Mouse (Mus musculus) liver, embryonic 11.5 days (tissue): ENCODE measurements around the gene Zfp160. TPM values are rescaled to one million over a fixed set of nuclear protein-coding genes. Genes with fewer than 3 reads are reported as not detected.
"Not testable (repeated sequence)": the region's sequence is repeated elsewhere in the genome, so short reads cannot be mapped to it uniquely, and the experiment has no call there.

Experiments
- ATAC-seq: fragments of 200-750 bp; cut with Nextera tagmentation; replicated peaks from 2 replicates; pipeline ENCODE4 v1.8.0; 2017; ENCODE audit warnings: moderate number of reproducible peaks, mild to moderate bottlenecking, moderate TSS enrichment, moderate library complexity; ENCODE audit not compliant: low FRiP score
- DNase-seq: peaks from one replicate; pipeline ENCODE4 v3.0.0-alpha.2; 2017; ENCODE audit warnings: low spot score
- H3K27ac ChIP-seq: fragments of 300-500 bp; sonication (generic); 2 replicates; pipeline ENCODE4 v1.5.1; 2014; ENCODE audit warnings: mild to moderate bottlenecking, low read depth, low read length, control low read depth
- H3K27me3 ChIP-seq: fragments of 300-500 bp; sonication (generic); replicated peaks from 2 replicates; pipeline ENCODE4 v1.6.1; 2014; ENCODE audit warnings: low read length, mixed read lengths; ENCODE audit not compliant: control insufficient read depth, insufficient read depth
- H3K36me3 ChIP-seq: fragments of 300-500 bp; sonication (generic); 2 replicates; pipeline ENCODE4 v1.6.1; 2014; ENCODE audit warnings: mild to moderate bottlenecking, low read length, moderate library complexity, mixed read lengths; ENCODE audit not compliant: control insufficient read depth, insufficient read depth
- H3K4me1 ChIP-seq: fragments of 300-500 bp; sonication (generic); replicated peaks from 2 replicates; pipeline ENCODE4 v1.6.1; 2014; ENCODE audit warnings: low read length, mixed read lengths; ENCODE audit not compliant: control insufficient read depth, insufficient read depth
- H3K4me2 ChIP-seq: fragments of 300-500 bp; sonication (generic); 2 replicates; pipeline ENCODE4 v1.6.1; 2014; ENCODE audit warnings: mild to moderate bottlenecking, control low read depth, moderate library complexity
- H3K4me3 ChIP-seq: fragments of 300-500 bp; sonication (generic); 2 replicates; pipeline ENCODE4 v1.5.1; 2014; ENCODE audit warnings: low read depth, low read length, control low read depth
- H3K9ac ChIP-seq: fragments of 300-500 bp; sonication (generic); 2 replicates; pipeline ENCODE4 v1.6.1; 2014; ENCODE audit warnings: low read depth, low read length, control low read depth
- H3K9me3 ChIP-seq: fragments of 300-500 bp; sonication (generic); 2 replicates; pipeline ENCODE4 v1.6.1; 2016; ENCODE audit warnings: low read length, inconsistent platforms, mixed read lengths; ENCODE audit not compliant: control insufficient read depth
- WGBS: fragments of 180-500 bp; shearing (Covaris S2); extraction: QIAGEN DNeasy Blood & Tissue Kit; methylation state at CpG from one replicate; pipeline ENCODE4 v1.1.7; 2014; 5-methylcytosine and 5-hydroxymethylcytosine counted together
- polyA plus RNA-seq: library from polyadenylated mRNA; unstranded; fragments of >200 nt; fragmentation: Nextera tagmentation; extraction: Ambion mirVana; gene quantifications from 2 replicates; pipeline ENCODE4 v1.2.1, GENCODE M21; 2014

Zfp160 gene
- polyA plus RNA-seq, 1 experiment from 2014 or later, result 9.7 TPM

GRCm38 (mm10) chr17:21048020-21048419, 39.3 kb downstream of the Zfp160 start:
- not testable (repeated sequence) for H3K9me3 ChIP-seq, H3K4me2 ChIP-seq, H3K36me3 ChIP-seq, H3K4me1 ChIP-seq, H3K27ac ChIP-seq, H3K27me3 ChIP-seq, H3K9ac ChIP-seq, H3K4me3 ChIP-seq, ATAC-seq
- WGBS, result 80% methylated on average over 9 of the region's 9 CpGs
- peak; percentile 22 for DNase-seq

DNA sequence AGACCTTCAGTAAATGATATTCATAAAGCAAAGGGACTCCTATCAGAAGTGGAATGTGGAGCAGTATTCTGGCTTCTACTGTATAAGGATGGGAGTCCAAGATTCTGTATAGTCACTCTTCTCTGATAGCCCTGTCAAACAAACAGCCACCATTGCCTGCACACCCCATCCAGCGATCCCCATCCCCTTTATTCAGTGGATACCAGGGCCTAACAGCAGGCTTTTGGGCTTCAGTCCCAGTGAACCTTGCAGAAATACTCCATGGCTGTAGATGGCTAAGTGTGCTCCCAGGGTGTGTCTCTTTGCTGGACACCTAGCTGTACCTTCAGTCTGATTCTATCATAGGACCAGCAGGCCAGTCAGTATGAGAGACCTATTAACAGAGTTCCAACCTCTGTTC, 42.2 kb downstream of the Zfp160 start:
- ATAC-seq (no peak), DNase-seq (no peak)
- Histone ChIP-seq H3K9ac (no peak overlapping the region), H3K27me3 (no peaks in the 10 kb centered on the region), H3K4me2 (no peak overlapping the region), H3K4me3 (no peak overlapping the region), H3K27ac (no peak overlapping the region), H3K4me1 (no peaks in the 10 kb centered on the region), H3K36me3 (no peaks in the 10 kb centered on the region), H3K9me3 (no peaks in the 10 kb centered on the region)
- 73% methylated on average over 1 of the region's 1 CpGs for WGBS

GRCm38 (mm10) chr17:21051341-21051740, 42.6 kb downstream of the Zfp160 start:
- H3K9ac ChIP-seq, result not testable (repeated sequence)

DNA sequence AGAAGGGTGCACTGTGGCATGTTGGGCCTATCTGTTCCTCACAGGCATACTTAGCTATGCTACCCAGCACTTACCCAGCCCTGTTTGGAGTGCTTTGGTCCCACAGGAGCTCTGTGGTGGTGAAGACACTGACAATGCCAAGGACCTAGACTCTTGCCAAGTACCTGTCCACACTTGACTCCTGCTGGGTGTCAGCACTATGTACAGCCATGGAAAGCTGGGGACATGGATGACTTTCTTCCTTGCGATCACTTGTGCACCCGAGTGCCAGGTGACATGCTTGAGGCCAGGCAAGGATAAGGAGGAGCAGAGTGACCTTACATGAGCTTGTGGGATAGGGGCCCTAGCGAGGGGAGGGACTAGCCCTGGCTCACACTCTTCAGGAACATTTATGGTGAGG, 43.2 kb downstream of the Zfp160 start:
- not testable (repeated sequence) for DNase-seq, H3K27me3 ChIP-seq, H3K4me3 ChIP-seq, H3K36me3 ChIP-seq, ATAC-seq, H3K4me2 ChIP-seq, H3K9me3 ChIP-seq, H3K9ac ChIP-seq, H3K27ac ChIP-seq, H3K4me1 ChIP-seq
- 77% methylated on average over 3 of the region's 3 CpGs for WGBS

More at GRCm38 (mm10) chr17:21051341-21051740, 42.6 kb downstream of the Zfp160 start:
- H3K36me3 ChIP-seq, H3K27ac ChIP-seq, ATAC-seq, H3K4me1 ChIP-seq, H3K9me3 ChIP-seq, H3K27me3 ChIP-seq, H3K4me2 ChIP-seq, DNase-seq, H3K4me3 ChIP-seq: not testable (repeated sequence)
- WGBS, result no CpG with 5 or more reads among the region's 3 CpGs

GRCm38 (mm10) chr17:21053267-21053666, 44.6 kb downstream of the Zfp160 start:
- no peaks in the 10 kb centered on the region for H3K4me1 ChIP-seq
- no peak overlapping the region for H3K9ac ChIP-seq
- no peaks in the 10 kb centered on the region for H3K36me3 ChIP-seq
- no peak overlapping the region for H3K4me3 ChIP-seq
- peak; percentile 12 for DNase-seq
- H3K4me2 ChIP-seq, result no peak overlapping the region
- H3K9me3 ChIP-seq, result no peaks in the 10 kb centered on the region
- no peaks in the 10 kb centered on the region for H3K27me3 ChIP-seq
- H3K27ac ChIP-seq, result no peak overlapping the region
- 76% methylated on average over 2 of the region's 2 CpGs for WGBS
- ATAC-seq, result no peak

GRCm38 (mm10) chr17:21055111-21055510, 46.4 kb downstream of the Zfp160 start:
- not testable (repeated sequence) for H3K36me3 ChIP-seq, H3K9ac ChIP-seq, H3K27ac ChIP-seq, H3K27me3 ChIP-seq, H3K4me1 ChIP-seq, H3K4me3 ChIP-seq, DNase-seq, H3K9me3 ChIP-seq, ATAC-seq, H3K4me2 ChIP-seq
- 93% methylated on average over 1 of the region's 1 CpGs for WGBS

DNA sequence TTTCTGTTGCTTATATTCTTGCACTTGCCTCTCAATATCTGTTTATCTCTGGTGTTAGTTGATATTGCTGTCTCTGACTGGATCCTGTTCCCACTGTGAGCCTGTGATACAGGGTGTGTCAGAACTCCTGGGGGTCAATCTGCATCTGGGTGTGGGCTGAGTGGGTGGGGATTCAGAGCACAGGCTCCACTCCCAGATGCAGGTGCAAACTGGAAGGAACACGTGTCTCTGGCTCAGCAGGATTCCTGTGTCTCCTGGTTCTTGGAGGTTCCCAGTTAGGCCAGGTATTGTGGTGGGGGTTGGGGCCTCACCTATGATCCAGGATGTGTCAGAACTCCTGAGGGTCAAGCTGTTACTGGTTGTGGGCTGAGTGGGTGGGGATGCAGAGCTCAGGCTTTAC, 56.8 kb downstream of the Zfp160 start:
- no peak overlapping the region for H3K9ac ChIP-seq
- WGBS, result 16% methylated on average over 1 of the region's 1 CpGs
- no peak; the same call in 1 of the 2 replicates for ATAC-seq
- no peak overlapping the region for H3K4me3 ChIP-seq
- H3K4me1 ChIP-seq, result no peaks in the 10 kb centered on the region
- H3K9me3 ChIP-seq, result no peaks in the 10 kb centered on the region
- H3K27ac ChIP-seq, result no peak overlapping the region
- no peak overlapping the region for H3K4me2 ChIP-seq
- no peak for DNase-seq
- H3K36me3 ChIP-seq, result no peaks in the 10 kb centered on the region
- no peaks in the 10 kb centered on the region for H3K27me3 ChIP-seq

- no peak overlapping the region for H3K9ac ChIP-seq
- H3K36me3 ChIP-seq, result no peaks in the 10 kb centered on the region
- no peak overlapping the region for H3K27ac ChIP-seq
- no peaks in the 10 kb centered on the region for H3K4me1 ChIP-seq
- H3K4me2 ChIP-seq, result no peak overlapping the region
- ATAC-seq, result no peak
- H3K9me3 ChIP-seq, result no peaks in the 10 kb centered on the region
- no peaks in the 10 kb centered on the region for H3K27me3 ChIP-seq
- H3K4me3 ChIP-seq, result no peak overlapping the region
- no peak for DNase-seq
Observed at GRCm38 (mm10) chr17:21067036-21067435, 58.3 kb downstream of the Zfp160 start.

- H3K4me2 ChIP-seq, ATAC-seq, DNase-seq: not testable (repeated sequence)
Observed at GRCm38 (mm10) chr17:21069443-21069842, 60.7 kb downstream of the Zfp160 start.

More at GRCm38 (mm10) chr17:21069443-21069842, 60.7 kb downstream of the Zfp160 start:
- no CpG with 5 or more reads among the region's 3 CpGs for WGBS
- not testable (repeated sequence) for H3K27me3 ChIP-seq, H3K9ac ChIP-seq, H3K36me3 ChIP-seq, H3K9me3 ChIP-seq, H3K4me1 ChIP-seq, H3K4me3 ChIP-seq, H3K27ac ChIP-seq
